Mouse (Mus musculus) heart, embryonic 10.5 days (tissue): Measurements from ENCODE around the gene Gyg. TPM values are rescaled to one million over a fixed set of nuclear protein-coding genes. Genes with fewer than 3 reads are reported as not detected.
A peak's percentile ranks its signal among the peaks of the same experiment; 100 is the strongest.

ENCODE experiments used
- DNase-seq: peaks from one replicate; pipeline ENCODE4 v3.0.0-alpha.2; 2017; ENCODE audit warnings: low spot score
- H3K27ac ChIP-seq: fragments of 300-500 bp; sonication (generic); 2 replicates; pipeline ENCODE4 v1.5.1; 2016; ENCODE audit warnings: mild to moderate bottlenecking
- H3K27me3 ChIP-seq: fragments of 300-500 bp; sonication (generic); 2 replicates; pipeline ENCODE4 v1.6.1; 2016; ENCODE audit warnings: mild to moderate bottlenecking; ENCODE audit not compliant: poor library complexity, insufficient read depth, severe bottlenecking
- H3K36me3 ChIP-seq: fragments of 300-500 bp; sonication (generic); 2 replicates; pipeline ENCODE4 v1.6.1; 2016; ENCODE audit warnings: mild to moderate bottlenecking, moderate library complexity
- H3K4me1 ChIP-seq: fragments of 300-500 bp; sonication (generic); 2 replicates; pipeline ENCODE4 v1.6.1; 2016; ENCODE audit warnings: mild to moderate bottlenecking
- H3K4me3 ChIP-seq: fragments of 300-500 bp; sonication (generic); 2 replicates; pipeline ENCODE4 v1.5.1; 2016; ENCODE audit warnings: mild to moderate bottlenecking, moderate library complexity
- H3K9me3 ChIP-seq: fragments of 300-500 bp; sonication (generic); 2 replicates; pipeline ENCODE4 v1.6.1; 2016; ENCODE audit warnings: mild to moderate bottlenecking, moderate library complexity
- WGBS: fragments of 180-500 bp; shearing (Covaris S2); methylation state at CpG from one replicate; pipeline ENCODE4 v1.1.7; 2016; 5-methylcytosine and 5-hydroxymethylcytosine counted together
- polyA plus RNA-seq: library from polyadenylated mRNA; unstranded; fragments of >200 nt; fragmentation: Nextera tagmentation; extraction: Ambion mirVana; gene quantifications from 2 replicates; pipeline ENCODE4 v1.2.1, GENCODE M21; 2016

Gene Gyg
- polyA plus RNA-seq = 444 and 807 TPM in 2 replicates

DNA sequence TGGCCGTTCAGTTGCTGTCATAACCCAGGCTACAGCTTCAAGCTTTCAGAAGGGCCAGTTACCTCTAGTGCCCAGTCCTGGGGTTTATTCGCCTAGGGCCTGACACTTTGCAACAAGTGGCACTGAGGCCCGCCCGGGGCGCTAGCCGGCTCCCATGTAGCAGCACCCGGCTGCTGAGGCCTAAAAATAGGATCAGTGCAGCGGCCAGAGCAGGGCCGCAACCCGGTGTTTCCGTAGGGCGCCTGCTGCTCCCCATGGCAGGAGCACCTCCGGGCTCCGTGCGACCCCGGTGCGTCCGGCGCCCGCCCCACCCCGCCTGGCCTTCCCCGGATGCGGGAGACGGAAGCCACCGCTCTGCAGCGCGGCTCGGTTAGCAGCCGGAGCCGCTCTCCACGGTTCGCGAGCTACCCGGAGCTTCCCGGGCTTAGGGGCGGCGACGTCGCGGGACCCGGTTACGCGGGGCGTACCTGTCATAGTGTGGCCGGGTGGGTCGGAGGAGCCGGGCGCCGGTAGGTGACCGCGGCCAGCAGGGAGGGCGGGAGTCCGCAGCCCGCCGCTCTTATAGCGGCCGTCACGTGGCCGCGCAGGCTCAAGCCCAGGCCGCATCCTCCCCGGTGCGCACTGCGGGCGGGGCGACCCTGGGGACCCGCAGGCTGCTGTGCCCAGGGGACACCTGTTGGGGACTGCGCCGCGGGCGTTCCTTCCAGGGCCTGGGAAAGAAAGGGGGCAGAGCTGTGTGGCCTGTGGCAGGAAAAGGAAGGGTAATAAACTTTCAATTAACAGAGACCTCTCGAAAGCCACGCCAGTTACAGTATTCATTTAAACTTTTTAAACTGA, at the start of gene Gyg:
Gene Gyg, minus strand, starts transcription at position 787 of the 837 bp plus-strand sequence.
- H3K27ac ChIP-seq = peak within 1 kb of the TSS; percentile 97
- peak; percentile 87 for DNase-seq
- H3K36me3 ChIP-seq = peaks cover 15% of the 10 kb centered on the region
- H3K4me3 ChIP-seq = peak within 1 kb of the TSS; percentile 95
- peaks cover 11% of the 10 kb centered on the region for H3K4me1 ChIP-seq
- 1% methylated on average over 73 of the region's 73 CpGs for WGBS
- 0 out of 2 replicates have a peak, but pooled peaks cover 4% of the 10 kb centered on the region for H3K9me3 ChIP-seq
- H3K27me3 ChIP-seq = no peaks in the 10 kb centered on the region

DNA sequence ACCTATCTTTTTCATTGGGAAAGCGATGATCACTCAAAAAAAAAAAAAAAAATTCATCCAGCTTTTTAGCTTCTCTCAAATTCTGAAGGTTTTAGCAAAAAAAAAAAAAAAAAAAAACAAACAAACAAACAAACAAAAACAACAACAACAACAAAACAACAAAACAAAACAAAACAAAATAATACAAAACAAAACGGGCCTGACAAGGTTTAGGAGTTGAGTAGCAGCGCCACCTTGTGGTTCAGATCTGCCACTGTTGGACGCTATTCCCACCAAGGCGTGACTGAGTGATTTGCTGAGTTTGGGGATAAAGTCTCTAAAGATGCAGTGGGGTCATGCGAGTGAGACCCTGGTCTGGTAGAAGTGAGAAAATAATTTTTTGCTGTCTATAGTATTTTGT, 43.8 kb upstream of the Gyg start:
- Histone ChIP-seq H3K27ac (no peak overlapping the region), H3K4me3 (no peak overlapping the region), H3K9me3 (no peaks in the 10 kb centered on the region), H3K27me3 (no peaks in the 10 kb centered on the region), H3K36me3 (no peaks in the 10 kb centered on the region), H3K4me1 (0 out of 2 replicates have a peak, but pooled peaks cover 3% of the 10 kb centered on the region)
- DNase-seq = peak; percentile 81
- WGBS = 28% methylated on average over 6 of the region's 6 CpGs

DNA sequence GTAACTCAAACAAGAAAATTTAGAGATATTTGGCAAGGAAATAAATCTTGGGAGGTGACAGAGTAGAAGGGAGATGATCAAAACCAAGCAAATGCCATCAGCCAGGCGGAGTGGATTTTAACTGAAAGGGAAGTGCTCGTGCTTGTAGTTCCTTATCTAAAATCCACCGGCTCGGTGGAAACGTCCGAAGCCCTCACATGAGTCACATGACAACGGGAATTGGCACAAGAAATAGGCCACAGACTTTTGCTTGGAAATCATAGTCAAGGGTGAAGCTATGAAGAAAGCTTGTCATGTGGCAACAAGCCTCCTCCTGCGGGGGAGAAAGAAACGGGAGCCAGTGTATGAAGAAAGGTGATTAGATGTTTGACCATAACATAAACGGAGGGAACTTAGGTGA, 42.8 kb upstream of the Gyg start:
- no peak for DNase-seq
- Histone ChIP-seq H3K27ac (peak overlapping the region; percentile 38; the same call in 1 of the 2 replicates), H3K4me1 (0 out of 2 replicates have a peak, but pooled peaks cover 3% of the 10 kb centered on the region), H3K36me3 (no peaks in the 10 kb centered on the region), H3K27me3 (no peaks in the 10 kb centered on the region), H3K9me3 (no peaks in the 10 kb centered on the region), H3K4me3 (no peak overlapping the region)
- WGBS = 43% methylated on average over 10 of the region's 10 CpGs

DNA sequence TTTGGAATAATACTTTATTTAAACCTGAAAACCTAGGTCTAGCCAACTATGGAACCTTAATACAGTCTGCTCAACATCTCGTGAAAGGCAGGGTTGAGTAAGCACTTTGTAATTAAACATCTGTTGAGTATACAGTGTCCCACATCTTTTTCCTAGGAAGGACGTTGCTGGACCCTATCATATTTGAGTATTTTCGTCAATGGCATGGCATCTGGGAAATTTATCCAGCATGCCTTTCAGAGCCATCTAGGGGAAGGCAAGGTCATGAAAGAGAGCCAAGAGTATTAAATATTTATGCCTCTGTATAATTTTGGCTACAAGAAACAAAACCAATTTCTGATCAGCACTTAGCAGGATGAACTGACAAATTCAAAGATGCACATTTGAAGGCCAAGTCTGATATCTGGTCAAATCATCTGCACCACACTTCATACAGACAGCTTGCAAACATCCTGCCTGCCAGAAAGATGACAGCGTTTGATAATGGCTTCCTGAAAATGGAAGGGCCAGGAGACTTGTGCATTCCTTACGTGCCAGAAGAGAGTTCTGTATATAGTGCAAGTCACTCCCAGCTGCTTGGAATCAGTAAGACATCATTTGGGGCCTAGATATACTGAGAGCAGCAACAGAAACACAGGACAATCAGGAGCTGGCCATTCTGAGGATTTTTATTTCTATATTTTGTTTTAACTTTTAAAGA, 34.0 kb upstream of the Gyg start:
- no peak overlapping the region for H3K27ac ChIP-seq
- H3K9me3 ChIP-seq = no peaks in the 10 kb centered on the region
- H3K36me3 ChIP-seq = no peaks in the 10 kb centered on the region
- no peak overlapping the region for H3K4me3 ChIP-seq
- H3K4me1 ChIP-seq = no peaks in the 10 kb centered on the region; the same call in 1 of the 2 replicates
- H3K27me3 ChIP-seq = no peaks in the 10 kb centered on the region
- 34% methylated on average over 5 of the region's 5 CpGs for WGBS
- no peak for DNase-seq

DNA sequence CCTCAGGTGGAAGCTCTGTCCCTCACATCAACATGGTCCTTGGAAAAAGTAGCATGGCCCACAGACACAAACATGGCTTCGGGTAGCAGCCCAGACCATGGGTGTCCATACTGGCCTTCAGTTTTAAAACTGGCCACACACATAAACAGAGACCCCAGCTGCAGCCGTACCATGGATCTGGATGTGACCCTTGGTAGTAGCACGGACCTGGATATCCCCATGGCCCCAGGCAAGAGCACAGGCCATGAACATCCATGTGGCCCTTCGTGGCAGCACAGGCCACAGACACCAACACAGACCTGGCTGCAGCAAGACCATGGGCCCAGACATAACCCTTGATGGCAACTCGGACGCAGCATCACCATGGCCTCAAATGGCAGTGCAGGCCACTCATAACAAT, 17.3 kb upstream of the Gyg start:
- H3K27me3 ChIP-seq = no peaks in the 10 kb centered on the region
- WGBS = 85% methylated on average over 6 of the region's 6 CpGs
- H3K27ac ChIP-seq = no peak overlapping the region
- H3K36me3 ChIP-seq = no peaks in the 10 kb centered on the region
- no peak for DNase-seq
- no peak overlapping the region for H3K4me3 ChIP-seq
- no peaks in the 10 kb centered on the region for H3K4me1 ChIP-seq
- H3K9me3 ChIP-seq = no peaks in the 10 kb centered on the region

DNA sequence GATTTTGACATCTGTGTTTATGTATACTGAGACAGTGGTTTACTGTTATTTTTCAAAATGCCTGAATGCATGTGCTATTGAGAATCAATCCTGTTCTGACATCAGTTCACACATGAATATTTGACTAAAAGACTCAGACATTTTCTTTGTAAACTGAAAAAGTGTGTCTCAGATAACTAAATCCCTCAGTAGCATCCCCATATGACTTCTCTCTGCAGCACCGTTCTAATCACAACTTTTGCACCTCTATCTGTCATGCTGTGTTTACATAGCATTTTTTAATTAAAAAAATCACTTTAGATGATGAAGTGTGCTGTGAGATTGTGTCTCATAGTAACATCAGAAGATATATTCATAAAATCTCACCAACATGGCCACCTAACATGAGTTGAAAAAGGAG, 12.4 kb upstream of the Gyg start:
- H3K27me3 ChIP-seq = no peaks in the 10 kb centered on the region
- no peaks in the 10 kb centered on the region for H3K4me1 ChIP-seq
- no peaks in the 10 kb centered on the region for H3K36me3 ChIP-seq
- 63% methylated on average over 1 of the region's 1 CpGs for WGBS
- no peak overlapping the region for H3K27ac ChIP-seq
- no peaks in the 10 kb centered on the region for H3K9me3 ChIP-seq
- no peak overlapping the region for H3K4me3 ChIP-seq
- DNase-seq = no peak

DNA sequence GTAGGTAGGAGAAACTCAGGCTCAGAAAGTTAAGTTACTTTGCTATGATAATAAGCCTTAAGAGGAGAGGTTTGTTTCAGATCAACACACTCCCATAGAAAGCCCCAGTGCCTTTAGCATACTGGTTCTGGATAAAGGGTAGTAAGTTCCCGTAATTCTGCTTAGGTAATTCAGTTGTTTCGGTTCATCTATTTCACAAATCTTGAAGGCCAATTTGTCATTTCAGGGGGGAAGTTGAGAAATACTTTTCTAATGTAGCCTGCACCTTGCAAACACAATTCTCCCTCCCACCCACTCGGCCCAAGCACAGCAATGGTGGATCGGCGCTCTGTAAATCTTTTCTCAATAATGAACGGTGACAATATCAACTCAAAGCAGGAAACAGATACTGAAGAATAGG, 359 bp upstream of the Gyg start:
- H3K36me3 ChIP-seq = peaks cover 9% of the 10 kb centered on the region
- H3K27me3 ChIP-seq = no peaks in the 10 kb centered on the region
- H3K27ac ChIP-seq = peak overlapping the region; percentile 97; the same call in 1 of the 2 replicates
- no peak for DNase-seq
- H3K4me1 ChIP-seq = peaks cover 6% of the 10 kb centered on the region
- 82% methylated on average over 6 of the region's 6 CpGs for WGBS
- peak overlapping the region; percentile 95 for H3K4me3 ChIP-seq
- H3K9me3 ChIP-seq = 0 out of 2 replicates have a peak, but pooled peaks cover 4% of the 10 kb centered on the region

DNA sequence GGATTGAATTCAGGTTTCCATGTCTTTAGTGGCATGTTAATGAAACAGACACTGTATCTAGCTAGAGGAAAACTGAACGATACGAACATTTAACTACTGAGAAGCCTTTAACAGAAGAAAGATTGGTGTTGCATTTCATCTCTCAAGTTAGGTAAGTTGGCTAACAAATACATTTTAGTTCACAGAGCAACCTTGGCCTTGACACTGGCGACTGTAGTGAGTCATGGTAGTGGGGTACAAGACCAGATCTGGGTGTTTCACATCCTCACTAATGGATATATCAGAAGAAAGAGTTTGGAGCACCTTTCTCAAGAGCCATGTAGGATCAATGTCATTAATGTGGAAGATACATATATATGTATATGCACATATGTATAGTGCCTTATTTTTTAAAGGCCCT, 3.5 kb downstream of the Gyg start:
- peak overlapping the region; percentile 95 for H3K4me3 ChIP-seq
- DNase-seq = no peak

DNA sequence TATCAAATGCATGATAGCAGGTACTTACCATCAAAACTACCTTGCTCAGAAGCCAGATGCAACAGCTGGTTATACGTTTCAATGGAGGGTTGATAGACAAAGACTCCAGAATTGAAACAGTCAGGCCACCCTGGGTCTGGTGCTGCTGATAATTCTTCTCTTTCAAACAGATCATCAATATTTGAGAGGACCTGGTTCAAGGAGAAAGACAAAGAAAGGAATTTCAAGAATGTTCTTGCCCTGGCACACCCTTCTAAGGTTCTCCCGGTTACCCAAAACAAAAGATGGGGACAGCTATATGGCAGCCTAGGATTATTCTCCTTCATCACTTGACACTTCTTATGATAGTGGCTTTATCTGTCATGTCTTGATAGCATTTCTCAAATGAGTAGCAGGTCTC, 4.6 kb downstream of the Gyg start:
- H3K27me3 ChIP-seq = no peaks in the 10 kb centered on the region
- no peaks in the 10 kb centered on the region for H3K9me3 ChIP-seq
- WGBS = 33% methylated on average over 2 of the region's 2 CpGs
- peaks cover 43% of the 10 kb centered on the region for H3K36me3 ChIP-seq
- H3K4me1 ChIP-seq = peaks cover 41% of the 10 kb centered on the region
- DNase-seq = no peak
- H3K4me3 ChIP-seq = peak overlapping the region; percentile 95
- peak overlapping the region; percentile 84 for H3K27ac ChIP-seq

More for the DNA sequence above, 3.5 kb downstream of the Gyg start:
- peaks cover 39% of the 10 kb centered on the region for H3K4me1 ChIP-seq
- H3K9me3 ChIP-seq = no peaks in the 10 kb centered on the region
- peak overlapping the region; percentile 97 for H3K27ac ChIP-seq
- WGBS = 85% methylated on average over 3 of the region's 3 CpGs
- no peaks in the 10 kb centered on the region for H3K27me3 ChIP-seq
- peaks cover 41% of the 10 kb centered on the region for H3K36me3 ChIP-seq

DNA sequence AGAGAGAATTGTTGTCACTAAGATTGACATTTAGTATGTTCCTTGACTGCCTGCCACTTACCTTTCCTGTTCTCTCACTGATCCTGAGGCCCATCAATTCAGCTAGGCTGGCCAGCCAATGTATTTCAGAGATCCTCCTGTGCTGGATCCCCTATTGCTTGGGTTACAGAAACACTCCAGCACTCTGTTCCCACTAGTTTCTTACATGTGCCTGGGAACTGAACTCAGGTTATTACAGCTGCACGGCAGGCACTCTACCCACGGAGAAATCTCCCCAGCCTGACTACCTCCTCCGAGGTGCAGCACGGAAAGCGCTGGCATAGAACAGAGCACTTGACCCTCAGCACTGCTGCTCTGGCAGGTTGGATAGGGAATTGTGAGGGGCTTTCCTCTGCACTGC, 7.5 kb downstream of the Gyg start:
- Histone ChIP-seq H3K27me3 (no peaks in the 10 kb centered on the region), H3K4me3 (peak overlapping the region; percentile 24; the same call in 1 of the 2 replicates), H3K4me1 (peaks cover 64% of the 10 kb centered on the region), H3K27ac (peak overlapping the region; percentile 84), H3K36me3 (peaks cover 54% of the 10 kb centered on the region), H3K9me3 (no peaks in the 10 kb centered on the region)
- no peak for DNase-seq
- 45% methylated on average over 5 of the region's 5 CpGs for WGBS

DNA sequence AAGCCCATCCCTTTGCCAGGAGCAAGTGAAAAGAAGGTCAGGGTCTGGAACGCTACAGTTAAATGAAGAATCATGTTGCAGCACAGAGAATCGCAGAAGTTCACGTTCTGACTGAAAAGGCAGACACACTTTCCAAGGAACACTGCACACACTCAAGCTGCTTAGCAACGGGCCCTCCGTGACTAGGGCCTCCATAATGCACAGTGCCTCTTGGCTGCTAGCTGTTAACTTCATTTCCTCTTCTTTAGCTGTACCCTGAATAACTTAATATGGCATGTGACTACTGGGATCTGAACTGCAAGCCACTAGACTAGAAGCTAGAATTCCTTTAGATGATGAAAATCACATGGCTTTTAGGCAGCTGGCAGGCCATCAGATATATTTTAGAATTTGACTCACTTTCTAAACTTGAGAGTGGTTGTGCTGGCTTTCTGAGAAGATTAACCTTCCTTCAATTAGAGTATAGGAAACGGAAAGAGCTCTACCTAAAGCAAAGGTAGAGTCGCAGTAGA, 8.2 kb downstream of the Gyg start:
- DNase-seq = no peak
- H3K36me3 ChIP-seq = peaks cover 56% of the 10 kb centered on the region
- no peaks in the 10 kb centered on the region for H3K27me3 ChIP-seq
- peak overlapping the region; percentile 84 for H3K27ac ChIP-seq
- peak overlapping the region; percentile 15; the same call in 1 of the 2 replicates for H3K4me3 ChIP-seq
- WGBS = 51% methylated on average over 7 of the region's 7 CpGs
- peaks cover 68% of the 10 kb centered on the region for H3K4me1 ChIP-seq
- no peaks in the 10 kb centered on the region for H3K9me3 ChIP-seq

DNA sequence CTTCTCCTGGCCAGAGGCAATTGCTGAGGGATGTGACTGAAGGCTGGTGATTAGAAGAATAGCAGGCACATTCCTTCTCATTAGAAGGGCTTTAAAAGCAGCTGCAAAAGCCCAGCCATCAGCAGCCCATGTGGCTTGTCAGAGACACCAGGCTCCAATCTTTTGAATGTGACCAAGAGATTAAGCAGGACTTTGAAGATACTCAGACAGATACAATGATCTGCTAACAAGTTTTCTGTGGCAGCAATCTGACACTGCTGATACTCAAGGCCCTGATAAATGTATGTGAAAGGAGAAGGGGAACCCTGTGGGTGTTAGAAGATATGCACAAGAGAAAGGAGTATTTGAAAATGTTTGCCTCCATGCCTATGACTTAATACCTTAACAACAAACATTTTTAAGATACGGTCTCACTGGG, 9.4 kb downstream of the Gyg start:
- Histone ChIP-seq H3K27me3 (no peaks in the 10 kb centered on the region), H3K36me3 (peaks cover 59% of the 10 kb centered on the region), H3K4me3 (no peak overlapping the region), H3K27ac (0 out of 2 replicates have a peak overlapping the region, but pooled peaks have one; percentile 77), H3K9me3 (no peaks in the 10 kb centered on the region), H3K4me1 (peaks cover 73% of the 10 kb centered on the region)
- DNase-seq = peak; percentile 92
- WGBS = 17% methylated on average over 1 of the region's 1 CpGs

DNA sequence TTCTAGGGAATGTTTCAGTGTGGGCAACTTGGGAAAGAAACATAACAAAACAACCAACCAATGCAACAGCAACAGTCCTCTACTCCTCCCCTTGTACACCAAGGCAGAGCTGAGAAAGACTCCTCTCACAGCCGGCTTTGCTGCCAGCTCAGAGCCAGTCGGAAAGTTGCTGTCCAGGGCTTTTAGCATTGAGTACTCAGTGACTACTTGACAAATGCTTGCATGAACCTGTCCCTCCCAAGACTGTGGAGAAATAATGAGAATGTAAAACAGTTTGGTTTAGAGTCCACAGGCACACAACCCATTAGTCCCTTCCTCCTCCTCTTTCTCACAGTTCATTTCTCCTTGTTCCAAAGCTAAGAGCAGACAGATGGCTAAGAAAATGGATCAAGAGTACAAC, 10.7 kb downstream of the Gyg start:
- no peaks in the 10 kb centered on the region for H3K9me3 ChIP-seq
- peaks cover 65% of the 10 kb centered on the region for H3K4me1 ChIP-seq
- no peak overlapping the region for H3K4me3 ChIP-seq
- no peaks in the 10 kb centered on the region for H3K27me3 ChIP-seq
- H3K27ac ChIP-seq = peak overlapping the region; percentile 77
- peaks cover 58% of the 10 kb centered on the region for H3K36me3 ChIP-seq
- DNase-seq = no peak
- WGBS = 22% methylated on average over 2 of the region's 2 CpGs
